Mouse (Mus musculus) cerebellum, postnatal 25 days (tissue): ENCODE measurements at regions not wholly inside any gene's neighbourhood (a gene's known extent, or its start where the extent isn't known, plus 50 kb on each side); places are given as distances from the start of the nearest gene placed in this dataset.

Experiments
- DNase-seq, 2 experiments: peaks; one replicate each; pipeline ENCODE4 v3.0.0; 2021; ENCODE audit warnings: mixed read lengths in 2 of 2

GRCm38 (mm10) chr9:17294327-17294726 lies 793.2 kb upstream of the Fat3 start:
- no peak for DNase-seq

DNA sequence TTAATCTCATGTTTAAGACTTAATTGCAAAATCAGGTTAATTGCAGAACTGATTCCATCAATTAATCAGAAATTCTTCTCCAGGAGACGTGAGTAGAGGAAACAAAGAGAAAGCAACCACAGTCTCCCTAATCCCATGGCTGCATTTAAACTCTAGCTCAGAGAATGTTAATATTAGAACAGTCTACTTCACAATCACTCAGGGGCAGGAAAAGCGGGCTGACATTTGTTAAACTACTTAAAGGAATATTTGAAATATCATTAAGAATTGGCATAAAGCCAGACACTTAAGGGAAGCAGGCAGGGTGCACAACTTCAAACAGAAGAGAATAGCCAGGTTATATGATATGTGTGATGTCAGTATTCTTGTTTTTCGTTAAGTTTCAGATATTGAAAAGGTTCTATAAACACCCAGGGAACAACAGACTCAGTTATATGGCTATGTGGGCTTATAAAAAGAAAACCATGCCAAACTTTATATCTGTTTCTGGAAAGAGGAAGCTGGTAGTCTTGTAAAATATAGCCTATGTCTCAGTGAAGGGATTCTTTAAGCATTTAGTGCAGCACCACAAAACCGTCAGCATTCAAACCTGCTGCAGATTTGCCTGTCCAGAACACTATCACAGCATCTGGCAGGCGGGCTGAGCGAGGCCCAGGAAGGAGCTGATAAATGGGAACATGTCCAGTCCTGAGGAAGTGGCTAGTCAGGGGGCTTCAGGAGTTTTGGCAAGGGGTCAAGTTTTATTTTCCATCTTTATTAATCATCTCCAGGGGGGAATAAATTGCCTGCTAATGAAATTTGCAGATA lies 787.9 kb upstream of the Fat3 start:
- no peak for DNase-seq

- DNase-seq = no peak
These were observed 778.4 kb upstream of the Fat3 start for GRCm38 (mm10) chr9:17279334-17279990.

GRCm38 (mm10) chr9:17272616-17273015 lies 771.5 kb upstream of the Fat3 start:
- no peak for DNase-seq

DNA sequence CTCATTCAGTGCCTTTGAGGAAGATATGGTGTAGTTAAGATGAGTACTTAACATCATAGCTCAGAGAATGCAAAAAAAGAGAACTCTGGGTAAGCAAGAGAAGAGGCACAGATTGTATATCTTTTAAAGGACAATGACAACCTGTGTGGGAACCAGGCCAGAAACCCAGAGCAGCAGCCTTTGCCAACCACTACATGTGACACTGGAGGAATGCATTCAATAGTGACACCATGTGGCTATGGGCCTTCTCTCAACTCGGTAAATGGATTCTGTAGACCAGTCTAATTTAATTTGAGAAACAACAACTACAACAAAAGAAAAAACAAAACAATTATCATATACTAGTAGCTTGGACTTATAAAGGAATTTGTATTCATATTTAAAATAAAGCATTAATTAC lies 768.5 kb upstream of the Fat3 start:
- DNase-seq = peak; percentile 20 to 51

GRCm38 (mm10) chr9:17257148-17257547 lies 756.1 kb upstream of the Fat3 start:
- DNase-seq = no peak

DNA sequence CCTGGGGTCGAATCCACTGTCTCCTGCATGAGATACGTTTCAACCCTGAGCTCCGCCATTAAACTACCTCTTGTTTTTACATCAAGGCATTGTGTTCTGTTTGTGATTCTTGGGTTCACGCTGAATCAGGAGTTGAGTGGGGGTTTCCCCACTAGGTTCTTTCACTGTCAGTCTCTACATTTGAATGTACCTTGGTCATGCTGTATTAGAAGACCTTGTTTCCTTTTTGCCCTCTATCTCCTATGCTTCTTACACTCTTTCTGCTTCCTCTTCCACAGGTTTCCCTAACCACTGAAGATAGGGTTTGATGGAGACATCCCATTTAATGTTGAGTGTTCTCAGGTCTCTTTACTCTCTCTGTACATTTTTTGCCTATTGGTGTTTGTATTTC lies 726.0 kb upstream of the Fat3 start:
- no peak for DNase-seq

- no peak for DNase-seq
These were observed 725.5 kb upstream of the Fat3 start for GRCm38 (mm10) chr9:17226475-17227090.

DNA sequence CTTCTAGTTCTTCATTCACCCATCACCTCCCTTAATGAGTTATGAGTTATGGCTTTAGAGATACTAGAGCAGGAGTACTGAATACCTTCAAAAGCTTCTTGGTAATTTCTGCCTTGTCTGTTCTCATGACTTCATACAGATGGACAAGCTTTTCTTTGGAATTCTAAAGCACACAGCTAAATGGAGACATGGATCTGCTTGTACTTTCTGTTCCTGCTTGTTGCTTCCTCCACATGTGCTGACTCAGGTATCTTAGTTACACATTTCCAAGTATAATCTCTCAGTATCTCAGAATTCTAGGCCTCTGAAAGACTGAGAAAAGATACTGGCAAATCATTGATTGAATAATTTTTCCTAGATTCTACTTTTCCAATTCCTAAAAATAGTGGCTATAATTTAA lies 694.3 kb upstream of the Fat3 start:
- no peak for DNase-seq

GRCm38 (mm10) chr9:17189552-17189951 lies 688.5 kb upstream of the Fat3 start:
- DNase-seq = no peak

DNA sequence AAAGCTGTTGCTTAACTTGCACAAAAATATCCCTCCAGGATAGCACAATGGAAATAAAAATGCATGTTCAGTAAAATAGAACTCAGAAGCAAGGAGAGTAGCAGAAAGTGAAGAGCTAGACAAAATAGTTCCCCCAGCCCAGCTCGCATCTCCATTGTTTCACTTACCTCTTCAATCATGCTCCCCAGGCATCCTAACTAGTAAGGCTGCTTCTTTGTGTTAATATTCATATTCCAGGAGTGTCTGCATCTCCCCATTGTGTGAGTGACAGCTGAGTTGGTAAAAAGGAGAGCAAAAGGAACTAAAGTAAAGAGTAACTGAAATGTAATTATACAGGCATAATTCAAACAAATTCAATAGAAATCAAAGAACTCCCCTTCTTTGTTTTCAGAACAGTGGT lies 667.1 kb upstream of the Fat3 start:
- DNase-seq = no peak

GRCm38 (mm10) chr9:17166331-17166730 lies 665.2 kb upstream of the Fat3 start:
- DNase-seq = no peak

GRCm38 (mm10) chr9:17158481-17159366 lies 657.6 kb upstream of the Fat3 start:
- DNase-seq = no peak

DNA sequence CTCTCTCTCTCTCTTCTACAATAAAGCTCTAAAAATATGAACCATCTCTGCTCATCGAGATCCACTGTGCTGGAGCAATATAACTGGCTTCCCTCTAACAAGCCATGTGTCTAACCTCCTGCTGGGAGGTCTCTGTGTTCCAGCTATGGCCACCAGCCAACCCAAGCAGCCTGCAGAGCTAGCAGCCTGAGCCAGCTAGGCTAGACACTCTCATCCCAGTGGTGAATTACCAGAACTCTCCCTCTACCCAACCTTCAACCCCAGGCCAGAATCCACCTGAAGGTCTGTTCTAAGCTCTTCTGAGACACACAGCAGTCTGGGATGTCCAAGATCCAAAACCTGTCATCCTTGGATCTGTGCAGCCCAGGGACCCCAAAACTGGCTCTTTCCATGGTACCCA lies 651.3 kb upstream of the Fat3 start:
- peak; percentile 60 to 73 for DNase-seq

GRCm38 (mm10) chr9:17149424-17149823 lies 648.3 kb upstream of the Fat3 start:
- no peak for DNase-seq
